ENCODE assay signal across 7 mouse cellular contexts in genomic region chr13:114817751-114818360, GRCm38 (mm10). TPM values are rescaled to one million over a fixed set of nuclear protein-coding genes. Genes with fewer than 3 reads are reported as not detected.
A peak's percentile ranks its signal among the peaks of the same experiment; 100 is the strongest.
DNase-seq lines count a peak whose midpoint lies in the region; ATAC-seq and TF ChIP-seq lines count a peak whose summit lies in the region.

Gene Mocs2, plus strand, starts transcription at chr13:114818236.

- ATAC-seq in intestine, postnatal 0 days = peak; percentile 97
- ATAC-seq in midbrain, embryonic 12.5 days (ENCODE audit: low FRiP score, low read depth) = peak; percentile 98

- H3K27me3 ChIP-seq in intestine, postnatal 0 days (replicated peaks; ENCODE audit: control insufficient read depth, insufficient read depth, low read length) = no peaks in the 10 kb centered on the region
- no peaks in the 10 kb centered on the region for H3K27me3 ChIP-seq in midbrain, embryonic 12.5 days
- H3K27me3 ChIP-seq in small intestine, adult 2 months (ENCODE audit: control insufficient read depth, insufficient read depth, low read length) = no peaks in the 10 kb centered on the region

- WGBS in intestine, postnatal 0 days = under 1% methylated on average over 39 of the region's 39 CpGs
- WGBS in midbrain, embryonic 12.5 days = under 1% methylated on average over 39 of the region's 39 CpGs
- WGBS in small intestine, adult 2 months = under 1% methylated on average over 39 of the region's 39 CpGs

- TF ChIP-seq POLR2A in small intestine, adult 2 months (IDR thresholded peaks at IDR 0.05; ENCODE audit: low read depth, low read length) = peak; percentile 61; the same call in 1 of the 2 replicates

- peak within 1 kb of the TSS; percentile 70 for H3K4me2 ChIP-seq in intestine, postnatal 0 days (replicated peaks; ENCODE audit: low read depth)
- peak within 1 kb of the TSS; percentile 87 for H3K4me2 ChIP-seq in midbrain, embryonic 12.5 days (replicated peaks)

- H3K4me1 ChIP-seq in intestine, postnatal 0 days (replicated peaks; ENCODE audit: control insufficient read depth, insufficient read depth, low read length) = 0 out of 2 replicates have a peak, but pooled peaks cover 3% of the 10 kb centered on the region
- peaks cover 8% of the 10 kb centered on the region for H3K4me1 ChIP-seq in midbrain, embryonic 12.5 days
- H3K4me1 ChIP-seq in small intestine, adult 2 months (ENCODE audit: control insufficient read depth, insufficient read depth, insufficient read length, low read length) = peaks cover 17% of the 10 kb centered on the region

- no peaks in the 10 kb centered on the region for H3K9me3 ChIP-seq in intestine, postnatal 0 days (ENCODE audit: control insufficient read depth)
- H3K9me3 ChIP-seq in midbrain, embryonic 12.5 days = no peaks in the 10 kb centered on the region

- H3K27ac ChIP-seq in intestine, postnatal 0 days (ENCODE audit: low read depth, low read length) = peak within 1 kb of the TSS; percentile 67
- no peak within 1 kb of the TSS for H3K27ac ChIP-seq in midbrain, embryonic 12.5 days (replicated peaks)
- H3K27ac ChIP-seq in small intestine, adult 2 months (ENCODE audit: insufficient read depth, low read depth, low read length) = peak within 1 kb of the TSS; percentile 71

- intact Hi-C loops in left cerebral cortex, postnatal 4 days (cut with DNase I) = no loop called here

- H3K9ac ChIP-seq in intestine, postnatal 0 days (ENCODE audit: low read depth, low read length) = peak within 1 kb of the TSS; percentile 48
- H3K9ac ChIP-seq in midbrain, embryonic 12.5 days (replicated peaks) = peak within 1 kb of the TSS; percentile 58

- peaks cover 15% of the 10 kb centered on the region; the same call in 1 of the 2 replicates for H3K36me3 ChIP-seq in intestine, postnatal 0 days (ENCODE audit: control insufficient read depth, insufficient read depth)
- 0 out of 2 replicates have a peak, but pooled peaks cover 8% of the 10 kb centered on the region for H3K36me3 ChIP-seq in midbrain, embryonic 12.5 days
- peaks cover 13% of the 10 kb centered on the region for H3K36me3 ChIP-seq in small intestine, adult 2 months (ENCODE audit: control insufficient read depth, insufficient read depth, low read length)

- peak; percentile 90 for DNase-seq in adrenal gland, adult 8-10 months
- DNase-seq in embryo, embryonic 9.5 days (ENCODE audit: extremely low spot score) = peak; percentile 89
- DNase-seq in gonadal fat pad, adult 2 months (ENCODE audit: low read depth) = no peak
- peak; percentile 95 for DNase-seq in left cerebral cortex, postnatal 4 days

- TF ChIP-seq CTCF in intestine, postnatal 0 days (IDR thresholded peaks at IDR 0.05; ENCODE audit: low read depth) = peak; percentile 33; the same call in 1 of the 2 replicates
- no peak for TF ChIP-seq CTCF in small intestine, adult 2 months (IDR thresholded peaks at IDR 0.05; ENCODE audit: extremely low read depth, insufficient read length, insufficient replicate concordance, low read depth, low read length)

- peak within 1 kb of the TSS; percentile 66 for H3K4me3 ChIP-seq in intestine, postnatal 0 days (ENCODE audit: low read depth, low read length)
- H3K4me3 ChIP-seq in midbrain, embryonic 12.5 days = peak within 1 kb of the TSS; percentile 72
- H3K4me3 ChIP-seq in small intestine, adult 2 months (ENCODE audit: low read depth, low read length) = peak within 1 kb of the TSS; percentile 76

RNA-seq across cellular contexts. Expression of gene Mocs2, which starts in this region (rescaled TPM):
- total RNA-seq in adrenal gland, adult 8-10 months (2022) = 100 to 1,000 TPM; 131 to 185 (median 157) TPM
- 34.2 and 47.2 TPM in 2 replicates for polyA plus RNA-seq in gonadal fat pad, adult 2 months (2012; rRNA removed)
- 215 and 221 TPM in 2 replicates for polyA plus RNA-seq in intestine, postnatal 0 days (2015; fragmentation: Nextera tagmentation; extraction: Ambion mirVana)
- 10 to 100 TPM; 73.6 to 77.8 TPM for total RNA-seq in left cerebral cortex, postnatal 4 days (2021)
- 79.0 and 79.4 TPM in 2 replicates for polyA plus RNA-seq in midbrain, embryonic 12.5 days (2016; fragmentation: Nextera tagmentation; extraction: Ambion mirVana)
- polyA plus RNA-seq in small intestine, adult 2 months (2012; rRNA removed) = 12.6 and 27.6 TPM in 2 replicates
